Mouse (Mus musculus): ENCODE data around the gene Gm17657.

DNA sequence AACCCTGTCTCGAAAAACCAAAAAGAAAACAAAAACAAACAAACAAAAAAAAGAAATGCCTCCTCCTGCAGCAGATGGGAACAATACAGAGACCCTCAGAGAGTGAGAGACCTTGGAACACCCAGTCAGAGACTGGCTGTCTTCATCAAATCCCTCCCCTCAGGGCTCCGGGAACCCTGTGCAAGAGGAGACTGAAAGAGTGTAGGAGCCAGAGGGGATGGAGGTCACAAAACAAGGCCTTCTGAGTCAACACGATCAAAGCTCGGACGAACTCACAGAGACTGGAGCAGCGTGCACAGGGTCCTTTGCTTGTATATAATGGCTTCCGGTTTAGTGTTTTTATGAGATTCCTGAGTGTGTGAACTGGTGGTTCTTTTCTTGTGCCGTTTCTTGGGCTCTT is 9.0 kb downstream of the Gm17657 start:
- TF ChIP-seq CTCF (IDR thresholded peaks at IDR 0.05; ENCODE audit: extremely low read depth, insufficient read depth, insufficient read length, insufficient replicate concordance) (no peak), POLR2A (IDR thresholded peaks at IDR 0.05; ENCODE audit: low read depth, low read length) (no peak)

All from spleen, adult 2 months (tissue).